Mouse (Mus musculus) neural tube, embryonic 14.5 days (tissue): ENCODE data around the gene Dus1l. TPM values are rescaled to one million over a fixed set of nuclear protein-coding genes. Genes with fewer than 3 reads are reported as not detected.
A peak's percentile ranks its signal among the peaks of the same experiment; 100 is the strongest.

ENCODE experiments used
- ATAC-seq: fragments of 200-750 bp; cut with Nextera tagmentation; 2 replicates; pipeline ENCODE4 v1.8.0; 2017; ENCODE audit warnings: low read depth, mild to moderate bottlenecking, moderate TSS enrichment, moderate library complexity
- H3K27ac ChIP-seq: fragments of 300-500 bp; sonication (generic); 2 replicates; pipeline ENCODE4 v1.5.1; 2014; ENCODE audit warnings: low read depth, mild to moderate bottlenecking, control low read depth, low read length, moderate library complexity, mixed read lengths
- H3K27me3 ChIP-seq: fragments of 300-500 bp; sonication (generic); 2 replicates; pipeline ENCODE4 v1.6.1; 2014; ENCODE audit warnings: low read length; ENCODE audit not compliant: control insufficient read depth, insufficient read depth
- H3K36me3 ChIP-seq: fragments of 300-500 bp; sonication (generic); 2 replicates; pipeline ENCODE4 v1.6.1; 2014; ENCODE audit warnings: low read length, mixed read lengths; ENCODE audit not compliant: control insufficient read depth, insufficient read depth
- H3K4me1 ChIP-seq: fragments of 300-500 bp; sonication (generic); 2 replicates; pipeline ENCODE4 v1.6.1; 2014; ENCODE audit warnings: low read length; ENCODE audit not compliant: control insufficient read depth, insufficient read depth
- H3K4me2 ChIP-seq: fragments of 300-500 bp; sonication (generic); 2 replicates; pipeline ENCODE4 v1.6.1; 2014; ENCODE audit warnings: mild to moderate bottlenecking, low read depth, low read length, control low read depth
- H3K4me3 ChIP-seq: fragments of 300-500 bp; sonication (generic); 2 replicates; pipeline ENCODE4 v1.5.1; 2014; ENCODE audit warnings: low read depth, low read length, control low read depth, mixed read lengths
- H3K9ac ChIP-seq: fragments of 300-500 bp; sonication (generic); replicated peaks from 2 replicates; pipeline ENCODE4 v1.6.1; 2014; ENCODE audit warnings: low read depth, mild to moderate bottlenecking, control low read depth, low read length, mixed read lengths
- H3K9me3 ChIP-seq: fragments of 300-500 bp; sonication (generic); 2 replicates; pipeline ENCODE4 v1.6.1; 2016; ENCODE audit warnings: low read length; ENCODE audit not compliant: control insufficient read depth
- WGBS: fragments of 180-500 bp; shearing (Covaris S2); extraction: QIAGEN DNeasy Blood & Tissue Kit; methylation state at CpG from one replicate; pipeline ENCODE4 v1.1.7; 2014; 5-methylcytosine and 5-hydroxymethylcytosine counted together
- polyA plus RNA-seq: library from polyadenylated mRNA; unstranded; fragments of >200 nt; fragmentation: Nextera tagmentation; extraction: Ambion mirVana; gene quantifications from 2 replicates; pipeline ENCODE4 v1.2.1, GENCODE M21; 2014

The Dus1l gene
- polyA plus RNA-seq, 1 experiment from 2014 or later: 44.8 TPM

GRCm38 (mm10) chr11:120804769-120805168, 8.6 kb upstream of the Dus1l start:
- ATAC-seq: no peak
- peaks cover 41% of the 10 kb centered on the region for H3K36me3 ChIP-seq
- no peaks in the 10 kb centered on the region for H3K9me3 ChIP-seq
- H3K27me3 ChIP-seq: no peaks in the 10 kb centered on the region
- H3K4me2 ChIP-seq: no peak overlapping the region
- no peak overlapping the region for H3K27ac ChIP-seq
- H3K4me1 ChIP-seq: peaks cover 6% of the 10 kb centered on the region; the same call in 1 of the 2 replicates
- 77% methylated on average over 4 of the region's 4 CpGs for WGBS
- H3K9ac ChIP-seq: no peak overlapping the region
- H3K4me3 ChIP-seq: no peak overlapping the region

DNA sequence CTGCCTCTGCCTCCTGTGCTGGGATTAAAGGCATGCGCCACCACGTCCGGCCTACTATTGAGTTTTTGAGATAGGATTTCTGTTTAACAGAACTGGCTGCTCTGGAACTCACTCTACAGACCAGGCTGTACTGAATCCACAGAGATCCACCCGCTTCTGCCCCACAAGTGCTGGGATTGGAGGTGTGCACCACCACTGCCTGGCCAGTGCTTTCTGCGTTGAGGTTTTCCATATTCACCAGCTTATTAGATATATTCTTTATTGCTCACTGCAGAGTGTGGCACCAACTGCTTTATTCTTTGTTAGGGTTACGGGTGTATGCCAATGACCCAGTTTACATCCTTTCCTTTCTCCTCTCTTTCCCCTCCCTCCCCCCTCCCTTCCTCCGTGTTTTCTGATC, 8.1 kb upstream of the Dus1l start:
- no peaks in the 10 kb centered on the region for H3K9me3 ChIP-seq
- no peak overlapping the region for H3K9ac ChIP-seq
- H3K27ac ChIP-seq: no peak overlapping the region
- no peak overlapping the region for H3K4me2 ChIP-seq
- peaks cover 36% of the 10 kb centered on the region for H3K36me3 ChIP-seq
- no peak overlapping the region for H3K4me3 ChIP-seq
- no peaks in the 10 kb centered on the region for H3K27me3 ChIP-seq
- ATAC-seq: no peak
- 84% methylated on average over 7 of the region's 7 CpGs for WGBS
- H3K4me1 ChIP-seq: peaks cover 6% of the 10 kb centered on the region; the same call in 1 of the 2 replicates

DNA sequence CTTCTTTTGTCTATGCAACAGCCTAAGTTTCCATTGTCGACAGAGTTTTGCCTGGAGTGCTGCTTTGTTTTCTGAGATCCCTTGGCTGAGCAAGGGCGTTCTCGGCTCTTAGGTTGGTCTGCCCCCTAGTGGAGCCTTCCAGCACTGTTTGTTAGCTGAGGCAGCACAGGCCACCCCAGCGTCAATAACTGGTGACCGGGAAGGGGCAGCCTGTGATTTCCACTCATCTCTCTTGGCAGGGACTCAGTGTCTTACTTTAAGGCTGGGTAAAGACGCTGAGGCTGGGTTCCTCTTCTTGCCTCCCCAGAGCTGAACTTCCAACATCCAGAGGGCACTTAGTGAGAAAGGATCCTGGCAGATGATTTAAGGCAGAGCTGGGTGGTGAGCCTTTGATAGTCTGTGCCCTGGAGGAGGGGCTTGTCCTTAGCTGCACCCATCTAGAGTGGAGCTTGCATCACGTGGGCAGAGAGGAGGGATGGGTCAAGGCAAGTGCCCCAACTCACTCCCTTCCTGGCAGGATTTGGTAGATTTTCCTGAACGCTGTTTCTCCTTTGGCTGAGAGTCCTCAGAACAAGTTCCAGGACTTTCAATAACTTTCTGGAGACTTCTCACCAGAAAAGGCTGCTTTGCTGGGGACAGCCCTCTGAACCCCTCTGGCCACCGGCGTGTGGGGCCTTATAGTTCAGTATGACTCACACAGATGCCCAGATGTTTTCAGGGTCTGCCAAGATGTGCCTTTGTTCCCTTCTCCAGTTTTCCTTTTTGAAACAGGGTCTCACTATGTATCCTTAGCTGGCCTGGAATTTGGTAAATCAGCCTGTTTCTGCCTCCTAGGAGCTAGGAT, 4.1 kb upstream of the Dus1l start:
- peak; percentile 57; the same call in 1 of the 2 replicates for ATAC-seq
- Histone ChIP-seq H3K27ac (no peak overlapping the region), H3K4me1 (peaks cover 11% of the 10 kb centered on the region), H3K9me3 (no peaks in the 10 kb centered on the region), H3K4me3 (no peak overlapping the region), H3K9ac (no peak overlapping the region), H3K36me3 (no peaks in the 10 kb centered on the region; the same call in 1 of the 2 replicates), H3K4me2 (no peak overlapping the region), H3K27me3 (no peaks in the 10 kb centered on the region)
- WGBS: 10% methylated on average over 10 of the region's 10 CpGs

- no peak overlapping the region for H3K9ac ChIP-seq
- no peaks in the 10 kb centered on the region for H3K36me3 ChIP-seq
- H3K4me3 ChIP-seq: no peak overlapping the region
- H3K4me2 ChIP-seq: no peak overlapping the region
- H3K9me3 ChIP-seq: no peaks in the 10 kb centered on the region
- no peak for ATAC-seq
- no peaks in the 10 kb centered on the region for H3K27me3 ChIP-seq
- H3K27ac ChIP-seq: no peak overlapping the region
- WGBS: 67% methylated on average over 6 of the region's 6 CpGs
- H3K4me1 ChIP-seq: peaks cover 13% of the 10 kb centered on the region
Measured at GRCm38 (mm10) chr11:120799316-120799890, 3.2 kb upstream of the Dus1l start.

DNA sequence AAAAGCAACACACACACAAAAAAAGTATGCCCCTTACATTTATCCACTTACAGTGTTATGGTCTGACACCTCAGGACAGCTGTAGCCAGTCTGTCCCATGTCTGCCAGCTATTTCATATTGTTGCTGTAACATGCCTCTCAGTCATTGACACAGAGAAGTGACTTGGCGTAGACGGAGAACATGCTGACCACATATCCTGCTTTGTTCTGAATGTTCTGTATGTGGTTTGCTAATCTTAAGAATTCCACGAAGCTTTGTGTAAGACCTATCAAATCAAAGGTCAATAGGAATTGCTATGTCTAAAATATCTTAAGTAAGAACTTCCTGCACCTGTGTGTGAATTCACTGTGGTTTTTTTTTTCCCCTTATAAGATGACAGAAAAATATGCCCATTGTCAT, 2.0 kb upstream of the Dus1l start:
- H3K27ac ChIP-seq: no peak overlapping the region
- peaks cover 13% of the 10 kb centered on the region for H3K4me1 ChIP-seq
- 87% methylated on average over 3 of the region's 3 CpGs for WGBS
- H3K9me3 ChIP-seq: no peaks in the 10 kb centered on the region
- no peak overlapping the region for H3K4me3 ChIP-seq
- ATAC-seq: no peak
- no peak overlapping the region for H3K9ac ChIP-seq
- no peaks in the 10 kb centered on the region for H3K27me3 ChIP-seq
- no peaks in the 10 kb centered on the region for H3K36me3 ChIP-seq
- no peak overlapping the region for H3K4me2 ChIP-seq

DNA sequence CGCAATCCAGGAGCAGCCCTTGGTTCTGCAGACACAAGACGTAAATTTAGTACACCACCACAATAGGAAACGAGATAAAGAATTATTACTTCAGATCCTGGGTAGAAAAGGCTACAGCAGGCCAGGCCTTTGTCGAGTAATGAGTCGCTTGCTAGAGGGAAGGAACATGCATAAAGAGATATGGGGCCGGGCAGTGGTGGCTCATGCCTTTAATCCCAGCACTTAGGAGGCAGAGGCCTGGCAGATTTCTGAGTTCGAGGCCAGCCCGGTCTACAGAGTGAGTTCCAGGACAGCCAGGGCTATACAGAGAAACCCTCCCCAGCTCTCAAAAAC, 377 bp upstream of the Dus1l start:
- 21% methylated on average over 8 of the region's 8 CpGs for WGBS
- Histone ChIP-seq H3K9me3 (no peaks in the 10 kb centered on the region), H3K9ac (no peak overlapping the region), H3K4me1 (peaks cover 13% of the 10 kb centered on the region), H3K4me3 (peak overlapping the region; percentile 87; the same call in 1 of the 2 replicates), H3K4me2 (peak overlapping the region; percentile 9; the same call in 1 of the 2 replicates), H3K36me3 (peaks cover 16% of the 10 kb centered on the region), H3K27me3 (no peaks in the 10 kb centered on the region), H3K27ac (peak overlapping the region; percentile 18)
- ATAC-seq: peak; percentile 19; the same call in 1 of the 2 replicates

DNA sequence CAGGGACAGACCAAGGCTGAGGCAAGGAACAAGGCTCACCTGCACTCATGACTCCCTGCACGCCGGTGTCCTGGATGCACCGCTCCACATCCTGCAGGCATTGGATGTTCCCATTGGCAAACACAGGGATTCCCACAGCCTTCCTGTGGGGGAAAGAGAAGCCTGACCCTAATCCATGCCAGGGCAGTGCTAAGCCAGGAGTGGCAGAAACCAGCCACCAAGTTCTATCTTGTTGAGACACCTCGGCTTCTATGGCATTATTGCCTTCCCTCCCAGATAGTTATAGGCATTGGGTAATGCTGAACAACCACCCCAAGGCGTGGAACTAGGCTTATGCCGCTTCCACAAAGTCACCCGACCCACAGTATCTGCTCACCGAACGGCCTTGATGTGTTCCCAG, 3.6 kb downstream of the Dus1l start:
- Histone ChIP-seq H3K4me2 (no peak overlapping the region), H3K4me3 (no peak overlapping the region), H3K27ac (no peak overlapping the region), H3K4me1 (peaks cover 7% of the 10 kb centered on the region), H3K9me3 (no peaks in the 10 kb centered on the region), H3K9ac (no peak overlapping the region), H3K36me3 (peaks cover 45% of the 10 kb centered on the region), H3K27me3 (no peaks in the 10 kb centered on the region)
- WGBS: 96% methylated on average over 9 of the region's 9 CpGs
- ATAC-seq: no peak

DNA sequence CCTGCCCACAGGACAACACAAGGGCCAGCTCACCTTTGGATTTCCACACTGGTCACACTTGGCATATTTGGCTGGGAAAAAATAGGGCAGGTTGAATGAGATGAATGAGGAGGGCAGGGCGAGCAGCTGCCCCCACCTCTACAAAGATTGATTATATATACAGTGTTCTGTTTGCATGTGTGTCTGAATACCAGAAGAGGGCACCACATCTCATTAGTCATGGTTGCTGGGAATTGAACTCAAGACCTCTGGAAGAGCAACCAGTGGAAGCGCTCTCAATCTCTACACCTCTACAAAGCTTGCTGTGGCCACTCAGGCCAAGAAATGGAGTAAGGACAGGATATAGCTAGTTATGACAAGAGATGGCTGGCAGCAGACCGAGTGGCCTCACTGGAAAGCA, 6.4 kb downstream of the Dus1l start:
- ATAC-seq: no peak
- peaks cover 52% of the 10 kb centered on the region for H3K36me3 ChIP-seq
- H3K27me3 ChIP-seq: no peaks in the 10 kb centered on the region
- H3K9me3 ChIP-seq: no peaks in the 10 kb centered on the region
- WGBS: 95% methylated on average over 3 of the region's 3 CpGs
- no peak overlapping the region for H3K4me3 ChIP-seq
- H3K4me2 ChIP-seq: no peak overlapping the region
- H3K4me1 ChIP-seq: peaks cover 9% of the 10 kb centered on the region; the same call in 1 of the 2 replicates
- no peak overlapping the region for H3K9ac ChIP-seq
- H3K27ac ChIP-seq: no peak overlapping the region

DNA sequence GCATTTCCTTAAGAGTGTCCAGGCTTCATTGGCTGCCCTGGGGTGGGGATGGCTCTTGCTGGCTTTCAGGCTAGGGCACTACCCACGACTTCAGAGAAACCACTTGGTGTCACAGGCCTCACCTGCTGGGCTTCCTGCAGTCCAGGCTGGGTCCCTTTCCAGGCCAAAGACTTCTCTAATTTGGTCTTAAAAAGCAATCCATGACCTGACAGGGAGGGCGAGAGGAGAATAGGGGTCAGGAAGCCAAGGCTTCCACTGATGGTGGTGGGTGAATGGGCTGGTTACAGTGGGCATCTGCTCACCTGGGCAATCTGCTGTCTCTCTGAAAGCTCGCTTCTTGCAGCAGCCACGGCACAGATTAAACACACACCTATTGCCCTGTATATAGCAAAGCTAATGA, 6.8 kb downstream of the Dus1l start:
- no peak for ATAC-seq
- H3K36me3 ChIP-seq: peaks cover 52% of the 10 kb centered on the region
- no peak overlapping the region for H3K27ac ChIP-seq
- no peaks in the 10 kb centered on the region for H3K9me3 ChIP-seq
- H3K27me3 ChIP-seq: no peaks in the 10 kb centered on the region
- no peak overlapping the region for H3K4me3 ChIP-seq
- WGBS: 89% methylated on average over 4 of the region's 4 CpGs
- peaks cover 10% of the 10 kb centered on the region; the same call in 1 of the 2 replicates for H3K4me1 ChIP-seq
- H3K9ac ChIP-seq: no peak overlapping the region
- H3K4me2 ChIP-seq: no peak overlapping the region
